Mouse (Mus musculus) frontal cortex, postnatal 10 days (tissue): ENCODE measurements at regions not wholly inside any gene's neighbourhood (a gene's known extent, or its start where the extent isn't known, plus 50 kb on each side); places are given as distances from the start of the nearest gene placed in this dataset.

ENCODE experiments used
- DNase-seq, 2 experiments: peaks; one replicate each; pipeline ENCODE4 v3.0.0; 2022; ENCODE audit warnings: low spot score in 2 of 2, mixed read lengths in 1 of 2

DNA sequence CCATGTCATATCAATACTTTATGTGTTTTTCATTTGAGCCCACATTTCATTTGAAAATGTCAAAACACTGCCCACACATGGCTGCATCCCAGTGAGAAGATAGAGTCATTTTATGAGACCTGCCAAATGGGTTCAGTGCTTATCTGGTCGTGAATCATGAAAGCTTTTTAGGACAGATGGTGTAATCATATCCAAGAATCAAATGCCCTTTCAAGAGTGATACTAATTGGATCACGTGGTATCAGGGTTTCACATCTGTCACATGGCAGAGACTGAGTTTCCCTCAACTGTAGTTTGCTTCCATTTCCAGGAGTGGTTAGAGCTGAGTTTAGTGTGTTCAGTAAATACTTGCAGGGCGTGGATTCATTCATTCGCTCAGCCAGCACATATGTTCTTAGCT is 87.2 kb upstream of the Agbl1 start:
- DNase-seq: no peak

DNA sequence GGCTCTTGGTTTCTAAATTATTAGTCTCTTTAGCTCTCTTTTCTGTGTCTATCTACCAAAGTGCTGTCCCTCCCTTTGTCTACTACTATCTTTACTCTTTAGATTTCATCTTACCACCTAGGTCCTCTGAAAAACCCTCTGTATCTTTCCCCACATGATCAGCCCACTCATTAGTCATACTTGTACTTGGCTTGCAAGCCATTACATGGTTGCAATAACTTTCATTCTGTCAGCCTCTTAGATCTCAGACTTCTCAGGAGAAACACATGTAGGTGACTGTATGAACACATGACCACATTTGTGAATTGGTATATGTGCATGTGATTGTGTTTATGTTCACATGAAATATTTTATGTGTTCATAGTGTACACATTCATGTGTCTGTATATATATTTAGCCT is 83.3 kb upstream of the Agbl1 start:
- no peak for DNase-seq

DNA sequence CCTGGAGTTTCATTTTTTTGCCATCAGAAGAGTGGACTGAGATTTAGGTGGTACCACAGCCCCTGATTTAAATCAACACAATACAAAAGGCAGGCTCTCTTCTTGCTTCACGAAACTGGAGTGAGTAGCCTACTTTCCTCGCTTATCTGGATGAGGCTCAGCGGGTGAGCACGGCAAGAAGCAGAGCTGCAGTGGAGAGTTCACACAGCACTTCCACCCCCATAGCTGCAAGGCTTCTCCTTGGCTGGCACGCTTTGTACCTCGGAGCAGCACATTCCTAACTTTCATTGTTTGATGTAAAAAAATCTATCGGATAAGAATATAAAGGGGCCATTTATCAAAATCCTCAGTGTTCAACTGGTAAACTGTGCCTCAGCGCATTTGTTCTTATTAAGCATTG is 72.8 kb upstream of the Agbl1 start:
- DNase-seq: no peak

GRCm38 (mm10) chr7:76164191-76164590 is 65.5 kb upstream of the Agbl1 start:
- DNase-seq: no peak

GRCm38 (mm10) chr7:76164735-76165630 is 64.7 kb upstream of the Agbl1 start:
- DNase-seq: no peak

GRCm38 (mm10) chr7:76170481-76170880 is 59.2 kb upstream of the Agbl1 start:
- DNase-seq: no peak

DNA sequence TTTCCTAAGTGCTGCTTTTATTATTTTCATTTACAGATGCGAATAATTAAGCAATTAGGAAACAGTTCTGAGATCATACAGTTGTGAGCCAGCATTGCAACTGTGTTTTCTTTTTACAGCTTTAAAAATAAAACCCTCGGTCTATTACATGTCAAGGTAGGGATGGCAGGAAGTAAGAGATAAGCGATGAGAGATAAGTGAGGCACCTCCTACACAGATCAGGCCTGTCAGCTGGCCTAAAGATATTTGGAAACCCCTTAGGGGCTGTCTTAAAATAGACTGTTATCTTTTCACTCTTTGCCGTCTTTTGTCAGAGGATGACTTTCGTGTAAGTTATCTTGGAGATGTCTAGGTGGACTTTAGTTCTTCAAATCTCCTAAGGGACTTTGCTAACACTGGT is 53.5 kb upstream of the Agbl1 start:
- no peak for DNase-seq

GRCm38 (mm10) chr7:76177420-76177819 is 52.3 kb upstream of the Agbl1 start:
- DNase-seq: no peak
